Mouse (Mus musculus) hindbrain, embryonic 16.5 days (tissue): ENCODE data around the gene Gm10945. TPM values are rescaled to one million over a fixed set of nuclear protein-coding genes. Genes with fewer than 3 reads are reported as not detected.

Experiments
- ATAC-seq: fragments of 200-750 bp; cut with Nextera tagmentation; 2 replicates; pipeline ENCODE4 v1.8.0; 2017; ENCODE audit warnings: moderate TSS enrichment, moderate library complexity
- H3K27ac ChIP-seq: fragments of 300-500 bp; sonication (generic); 2 replicates; pipeline ENCODE4 v1.5.1; 2014; ENCODE audit warnings: low read depth, mild to moderate bottlenecking, control low read depth, low read length, moderate library complexity
- H3K27me3 ChIP-seq: fragments of 300-500 bp; sonication (generic); replicated peaks from 2 replicates; pipeline ENCODE4 v1.6.1; 2014; ENCODE audit warnings: low read length; ENCODE audit not compliant: control insufficient read depth, insufficient read depth
- H3K36me3 ChIP-seq: fragments of 300-500 bp; sonication (generic); 2 replicates; pipeline ENCODE4 v1.6.1; 2014; ENCODE audit warnings: mild to moderate bottlenecking, low read length, moderate library complexity, mixed read lengths; ENCODE audit not compliant: control insufficient read depth, insufficient read depth
- H3K4me1 ChIP-seq: fragments of 300-500 bp; sonication (generic); 2 replicates; pipeline ENCODE4 v1.6.1; 2014; ENCODE audit warnings: low read depth, low read length; ENCODE audit not compliant: control insufficient read depth, insufficient read depth
- H3K4me2 ChIP-seq: fragments of 300-500 bp; sonication (generic); 2 replicates; pipeline ENCODE4 v1.6.1; 2014; ENCODE audit warnings: mild to moderate bottlenecking, low read length, control low read depth, moderate library complexity
- H3K4me3 ChIP-seq: fragments of 300-500 bp; sonication (generic); 2 replicates; pipeline ENCODE4 v1.5.1; 2014; ENCODE audit warnings: mild to moderate bottlenecking, low read length, control low read depth, moderate library complexity
- H3K9ac ChIP-seq: fragments of 300-500 bp; sonication (generic); 2 replicates; pipeline ENCODE4 v1.6.1; 2014; ENCODE audit warnings: low read depth, mild to moderate bottlenecking, control low read depth, low read length, moderate library complexity
- H3K9me3 ChIP-seq: fragments of 300-500 bp; sonication (generic); 2 replicates; pipeline ENCODE4 v1.6.1; 2014; ENCODE audit warnings: mild to moderate bottlenecking, low read length, moderate library complexity; ENCODE audit not compliant: control insufficient read depth
- WGBS: fragments of 180-500 bp; shearing (Covaris S2); extraction: QIAGEN DNeasy Blood & Tissue Kit; methylation state at CpG from one replicate; pipeline ENCODE4 v1.1.7; 2014; 5-methylcytosine and 5-hydroxymethylcytosine counted together
- polyA plus RNA-seq: library from polyadenylated mRNA; unstranded; fragments of >200 nt; fragmentation: Nextera tagmentation; extraction: Ambion mirVana; gene quantifications from 2 replicates; pipeline ENCODE4 v1.2.1, GENCODE M21; 2015

Gene Gm10945
- polyA plus RNA-seq = not detected in 2 replicates

DNA sequence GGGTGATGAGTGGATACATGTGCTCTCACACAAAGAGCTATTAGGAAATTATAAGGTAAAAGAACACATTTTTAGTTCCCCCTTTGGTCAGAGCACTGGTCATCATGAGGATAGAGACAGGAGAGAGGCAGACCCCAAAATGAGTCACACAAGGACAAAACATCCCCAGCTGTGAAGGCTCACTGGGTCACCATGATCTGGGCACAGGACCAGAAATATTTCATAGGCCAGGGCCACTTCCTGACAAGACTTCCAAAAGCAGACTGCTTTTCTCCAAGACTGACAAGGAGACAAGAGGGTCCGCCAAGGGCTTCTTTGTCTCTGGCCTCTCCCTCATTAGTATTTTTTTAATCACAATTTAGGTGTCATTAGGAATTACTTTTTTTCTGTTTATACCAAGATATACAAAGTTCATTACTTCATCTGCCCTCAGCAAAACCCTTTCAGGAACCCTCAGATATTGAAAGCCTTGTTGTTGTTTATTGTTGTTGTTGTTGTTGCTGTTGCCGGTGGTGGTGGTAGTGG is at the start of gene Gm10945:
Gene Gm10945, minus strand, starts transcription at position 475 of the 525 bp plus-strand sequence.
- Histone ChIP-seq H3K9ac (no peak within 1 kb of the TSS), H3K4me1 (no peaks in the 10 kb centered on the region), H3K36me3 (no peaks in the 10 kb centered on the region), H3K27ac (no peak within 1 kb of the TSS), H3K4me2 (no peak within 1 kb of the TSS), H3K27me3 (no peaks in the 10 kb centered on the region), H3K4me3 (no peak within 1 kb of the TSS), H3K9me3 (no peaks in the 10 kb centered on the region)
- WGBS = 93% methylated on average over 2 of the region's 2 CpGs
- ATAC-seq = no peak

DNA sequence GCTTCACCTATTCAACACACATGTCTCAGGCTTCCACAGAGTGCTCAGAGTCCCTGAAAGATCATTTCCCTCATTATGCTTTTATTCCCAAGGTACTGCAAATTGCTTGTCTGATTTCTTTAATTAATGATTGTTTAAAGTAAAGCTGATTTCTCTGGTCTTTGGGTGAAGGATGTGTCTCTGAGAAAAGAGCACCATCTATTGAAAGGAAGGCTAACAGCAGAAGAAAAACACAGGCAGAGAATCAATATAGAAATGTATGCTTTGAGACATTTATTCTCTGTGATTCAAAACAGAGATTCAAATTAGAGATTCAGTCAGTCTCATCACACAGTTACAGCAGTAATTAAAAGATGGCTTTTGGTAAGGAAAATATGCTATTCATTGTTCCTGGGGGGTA is 28.7 kb upstream of the Gm10945 start:
- no peak for ATAC-seq
- H3K4me3 ChIP-seq = peak overlapping the region; percentile 18
- no peaks in the 10 kb centered on the region for H3K36me3 ChIP-seq
- peak overlapping the region; percentile 67; the same call in 1 of the 2 replicates for H3K4me2 ChIP-seq
- no peaks in the 10 kb centered on the region for H3K27me3 ChIP-seq
- H3K4me1 ChIP-seq = no peaks in the 10 kb centered on the region; the same call in 1 of the 2 replicates
- H3K9me3 ChIP-seq = no peaks in the 10 kb centered on the region
- no peak overlapping the region for H3K27ac ChIP-seq
- H3K9ac ChIP-seq = no peak overlapping the region

DNA sequence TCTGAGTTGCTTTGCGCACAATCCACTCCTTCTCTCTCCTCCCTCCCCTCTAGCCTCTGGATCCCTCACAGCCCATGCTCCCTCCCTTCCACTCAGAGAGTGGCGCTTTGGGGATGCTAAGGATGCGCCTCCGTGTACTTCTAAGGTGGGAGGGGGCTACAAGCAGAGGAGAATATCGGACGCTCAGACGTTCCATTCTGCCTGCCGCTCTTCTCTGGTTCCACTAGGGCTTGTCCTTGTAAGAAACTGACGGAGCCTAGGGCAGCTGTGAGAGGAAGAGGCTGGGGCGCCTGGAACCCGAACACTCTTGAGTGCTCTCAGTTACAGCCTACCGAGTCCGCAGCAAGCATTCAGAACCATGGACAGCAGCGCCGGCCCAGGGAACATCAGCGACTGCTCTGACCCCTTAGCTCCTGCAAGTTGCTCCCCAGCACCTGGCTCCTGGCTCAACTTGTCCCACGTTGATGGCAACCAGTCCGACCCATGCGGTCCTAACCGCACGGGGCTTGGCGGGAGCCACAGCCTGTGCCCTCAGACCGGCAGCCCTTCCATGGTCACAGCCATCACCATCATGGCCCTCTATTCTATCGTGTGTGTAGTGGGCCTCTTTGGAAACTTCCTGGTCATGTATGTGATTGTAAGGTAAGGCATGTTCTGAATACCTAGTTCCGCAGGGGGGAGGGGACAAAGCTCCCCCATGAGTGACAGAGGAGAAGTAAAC is 27.1 kb upstream of the Gm10945 start:
- WGBS = 4% methylated on average over 25 of the region's 25 CpGs
- Histone ChIP-seq H3K27me3 (no peaks in the 10 kb centered on the region), H3K4me2 (peak overlapping the region; percentile 67), H3K27ac (no peak overlapping the region), H3K36me3 (no peaks in the 10 kb centered on the region), H3K4me1 (no peaks in the 10 kb centered on the region; the same call in 1 of the 2 replicates), H3K4me3 (peak overlapping the region; percentile 50), H3K9ac (peak overlapping the region; percentile 65), H3K9me3 (no peaks in the 10 kb centered on the region)
- peak; percentile 93 for ATAC-seq

DNA sequence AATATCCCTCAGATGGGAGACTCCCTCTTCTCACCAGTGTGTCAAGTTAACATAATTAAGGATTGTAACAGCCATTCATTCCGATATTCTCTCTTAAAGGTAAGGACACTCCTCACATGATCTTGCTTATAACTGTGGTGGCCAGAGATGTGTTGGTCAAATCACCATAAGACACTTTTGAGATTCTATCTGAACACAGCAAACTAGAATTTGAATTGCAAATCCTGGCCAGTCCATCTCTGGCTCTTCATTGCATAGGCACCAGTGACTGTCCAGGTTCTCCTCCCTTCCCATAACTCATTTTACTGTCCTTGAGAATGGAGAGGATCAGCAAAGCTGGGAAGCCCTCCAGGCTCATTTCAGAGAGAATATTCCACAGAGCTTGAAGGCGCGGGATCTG is 3.4 kb downstream of the Gm10945 start, which contains the start of gene Oprm1:
Gene Oprm1, plus strand, starts transcription at position 301 of the 400 bp plus-strand sequence.
- no peak for ATAC-seq
- H3K36me3 ChIP-seq = no peaks in the 10 kb centered on the region
- no peak within 1 kb of the TSS for H3K4me2 ChIP-seq
- no peak within 1 kb of the TSS for H3K9ac ChIP-seq
- no peaks in the 10 kb centered on the region for H3K4me1 ChIP-seq
- H3K9me3 ChIP-seq = no peaks in the 10 kb centered on the region
- WGBS = 95% methylated on average over 3 of the region's 3 CpGs
- H3K27ac ChIP-seq = no peak within 1 kb of the TSS
- H3K4me3 ChIP-seq = no peak within 1 kb of the TSS
- no peaks in the 10 kb centered on the region for H3K27me3 ChIP-seq

DNA sequence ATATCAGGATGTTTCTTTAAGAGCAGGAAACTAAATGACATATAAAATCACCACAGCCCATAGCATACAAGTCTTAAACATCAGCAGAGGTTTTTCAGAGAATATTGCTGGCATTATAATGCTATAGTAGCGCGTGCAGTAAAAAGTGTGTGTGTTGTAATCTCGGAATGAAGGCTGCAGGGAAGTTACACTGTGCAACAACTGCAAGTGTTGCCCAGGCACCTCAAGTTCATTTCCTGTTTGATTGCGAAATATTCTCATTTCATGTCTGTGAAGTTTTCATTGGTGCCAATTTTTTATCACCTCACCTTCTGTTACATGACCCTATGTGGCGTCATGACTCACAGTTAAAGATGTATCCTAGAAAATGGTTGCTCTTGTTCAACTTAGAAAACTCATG is 8.2 kb downstream of the Gm10945 start:
- Histone ChIP-seq H3K4me2 (no peak overlapping the region), H3K9ac (no peak overlapping the region), H3K27me3 (no peaks in the 10 kb centered on the region), H3K4me3 (no peak overlapping the region), H3K9me3 (no peaks in the 10 kb centered on the region), H3K27ac (no peak overlapping the region), H3K4me1 (no peaks in the 10 kb centered on the region), H3K36me3 (no peaks in the 10 kb centered on the region)
- 93% methylated on average over 5 of the region's 5 CpGs for WGBS
- ATAC-seq = no peak

DNA sequence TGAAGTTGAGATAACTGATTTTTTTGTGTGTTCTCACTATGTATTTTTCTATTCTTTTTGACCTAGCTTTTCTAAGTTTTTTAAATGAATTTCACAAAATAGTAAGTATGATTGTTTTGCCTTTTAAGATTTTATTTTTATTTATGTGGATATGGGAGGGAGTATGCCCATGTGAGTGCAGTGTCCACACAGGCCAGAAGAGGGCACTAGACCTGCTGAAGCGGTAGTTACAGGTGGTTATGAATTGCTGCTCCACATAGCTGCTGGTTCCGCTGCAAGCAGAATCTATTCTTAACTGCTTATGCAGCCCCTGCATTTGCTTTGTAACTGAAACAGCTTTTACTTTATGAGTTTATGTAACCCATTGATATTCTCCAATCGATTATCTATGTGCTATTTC is 33.1 kb downstream of the Gm10945 start:
- Histone ChIP-seq H3K27me3 (no peaks in the 10 kb centered on the region), H3K36me3 (no peaks in the 10 kb centered on the region), H3K9ac (no peak overlapping the region), H3K27ac (no peak overlapping the region), H3K4me2 (no peak overlapping the region), H3K4me3 (no peak overlapping the region), H3K4me1 (no peaks in the 10 kb centered on the region), H3K9me3 (no peaks in the 10 kb centered on the region)
- no peak for ATAC-seq
- WGBS = 94% methylated on average over 3 of the region's 3 CpGs

DNA sequence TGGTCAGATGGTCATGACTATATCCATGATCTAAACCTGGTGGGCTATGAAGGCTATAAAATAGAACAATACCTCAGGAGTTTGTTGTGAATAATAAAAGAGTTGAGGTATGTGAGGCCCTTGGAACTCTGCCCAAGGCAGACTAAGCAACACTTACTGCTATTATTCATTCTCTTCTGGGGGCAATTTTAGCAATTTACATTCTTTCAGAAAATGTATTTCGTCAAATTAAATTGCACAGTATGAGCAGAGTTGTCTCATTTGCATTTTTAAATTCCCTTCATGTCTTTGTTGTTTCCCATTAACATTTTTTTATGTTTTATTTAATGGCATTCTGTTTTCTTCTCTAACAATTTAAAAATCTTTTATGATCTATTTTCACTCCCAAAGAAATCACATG is 37.8 kb downstream of the Gm10945 start:
- Histone ChIP-seq H3K4me1 (no peaks in the 10 kb centered on the region), H3K36me3 (no peaks in the 10 kb centered on the region), H3K9me3 (no peaks in the 10 kb centered on the region), H3K9ac (no peak overlapping the region), H3K4me2 (no peak overlapping the region), H3K27ac (no peak overlapping the region), H3K27me3 (no peaks in the 10 kb centered on the region), H3K4me3 (no peak overlapping the region)
- 53% methylated on average over 1 of the region's 1 CpGs for WGBS
- no peak for ATAC-seq

DNA sequence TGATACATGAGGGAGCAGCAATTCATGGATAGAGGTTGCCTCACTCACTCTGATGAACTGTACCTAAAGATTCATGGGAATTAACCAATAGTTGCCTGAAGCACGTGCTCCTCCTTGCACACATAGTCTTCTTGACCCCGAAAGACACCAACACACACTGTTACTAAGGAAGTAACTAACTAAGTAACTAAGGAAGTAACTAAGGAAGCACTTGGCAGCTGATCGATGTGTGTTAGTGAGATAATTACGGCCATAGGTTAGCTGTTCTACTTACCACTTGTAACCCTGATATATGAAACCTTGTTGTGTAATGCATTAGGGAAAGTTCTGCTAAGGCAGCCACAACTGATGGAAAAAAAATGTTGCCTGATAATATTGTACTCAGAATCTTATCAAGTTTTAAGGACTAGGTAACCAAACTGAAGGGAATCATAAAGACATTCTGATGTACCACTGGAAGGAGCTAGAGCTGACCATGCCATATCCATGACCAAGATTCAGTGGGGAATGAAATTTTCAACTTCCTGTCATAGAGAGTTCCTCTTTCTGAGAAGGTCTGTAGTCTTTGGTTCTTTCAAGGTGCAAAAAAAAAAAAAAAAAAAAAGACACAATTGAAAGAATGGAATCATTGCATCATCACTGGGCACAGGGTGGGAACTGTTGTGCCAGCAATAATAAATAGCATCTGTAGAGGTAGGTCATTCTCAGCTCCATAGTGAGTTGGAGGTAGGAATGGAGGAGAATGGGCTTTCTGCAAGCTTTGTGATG is 44.2 kb downstream of the Gm10945 start:
- H3K36me3 ChIP-seq = no peaks in the 10 kb centered on the region
- no peaks in the 10 kb centered on the region for H3K9me3 ChIP-seq
- H3K4me3 ChIP-seq = no peak overlapping the region
- H3K4me2 ChIP-seq = no peak overlapping the region
- ATAC-seq = no peak
- no peak overlapping the region for H3K9ac ChIP-seq
- no peaks in the 10 kb centered on the region for H3K4me1 ChIP-seq
- no peaks in the 10 kb centered on the region for H3K27me3 ChIP-seq
- 93% methylated on average over 4 of the region's 4 CpGs for WGBS
- H3K27ac ChIP-seq = no peak overlapping the region

DNA sequence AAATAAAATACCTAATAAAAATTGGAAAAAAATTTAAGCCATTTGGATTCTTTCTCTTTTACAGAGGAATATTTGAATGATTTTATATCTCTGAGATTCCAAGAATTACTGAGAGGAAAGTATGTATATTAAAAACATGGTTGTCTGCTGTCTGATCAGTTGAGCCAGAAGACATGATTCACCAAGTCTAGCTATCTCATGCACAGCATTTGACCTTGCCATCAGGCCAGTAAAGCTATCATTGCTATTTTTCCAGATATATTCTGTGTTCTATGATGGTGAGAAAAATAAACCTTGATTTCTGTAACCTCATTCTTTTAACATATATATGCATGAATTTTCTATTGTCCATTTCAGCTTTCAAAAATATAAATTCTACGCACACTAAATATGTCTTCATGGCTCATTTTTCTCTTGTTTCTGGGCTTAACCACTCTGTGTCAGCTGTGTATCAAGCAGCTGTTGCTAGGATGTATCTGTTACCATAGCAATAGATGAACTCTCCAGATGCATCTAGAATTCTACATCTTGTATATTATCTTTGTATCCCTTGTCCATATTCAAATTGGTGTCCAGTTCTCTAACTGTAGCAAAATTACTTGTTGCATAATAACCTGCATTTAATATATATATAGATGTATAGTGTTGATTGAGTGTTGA is 56.2 kb downstream of the Gm10945 start:
- Histone ChIP-seq H3K9ac (no peak overlapping the region), H3K9me3 (no peaks in the 10 kb centered on the region), H3K4me2 (no peak overlapping the region), H3K4me1 (no peaks in the 10 kb centered on the region), H3K27ac (no peak overlapping the region), H3K4me3 (no peak overlapping the region), H3K27me3 (no peaks in the 10 kb centered on the region), H3K36me3 (no peaks in the 10 kb centered on the region)
- 86% methylated on average over 1 of the region's 1 CpGs for WGBS
- ATAC-seq = peak; percentile 78; the same call in 1 of the 2 replicates
